Mouse (Mus musculus) embryonic facial prominence, embryonic 12.5 days (tissue): ENCODE results near the gene Nos1. TPM values are rescaled to one million over a fixed set of nuclear protein-coding genes. Genes with fewer than 3 reads are reported as not detected.

ENCODE experiments used
- ATAC-seq: fragments of 200-750 bp; cut with Nextera tagmentation; 2 replicates; pipeline ENCODE4 v1.8.0; 2017; ENCODE audit not compliant: insufficient number of reproducible peaks, insufficient read depth, low FRiP score, low TSS enrichment
- H3K27ac ChIP-seq: fragments of 300-500 bp; sonication (generic); 2 replicates; pipeline ENCODE4 v1.5.1; 2016; ENCODE audit warnings: mild to moderate bottlenecking
- H3K27me3 ChIP-seq: fragments of 300-500 bp; sonication (generic); 2 replicates; pipeline ENCODE4 v1.6.1; 2016; ENCODE audit warnings: mild to moderate bottlenecking, moderate library complexity
- H3K36me3 ChIP-seq: fragments of 300-500 bp; sonication (generic); 2 replicates; pipeline ENCODE4 v1.6.1; 2016; ENCODE audit warnings: mild to moderate bottlenecking
- H3K4me1 ChIP-seq: fragments of 300-500 bp; sonication (generic); 2 replicates; pipeline ENCODE4 v1.6.1; 2016
- H3K4me2 ChIP-seq: fragments of 300-500 bp; sonication (generic); replicated peaks from 2 replicates; pipeline ENCODE4 v1.6.1; 2016; ENCODE audit warnings: mild to moderate bottlenecking, moderate library complexity
- H3K4me3 ChIP-seq: fragments of 300-500 bp; sonication (generic); 2 replicates; pipeline ENCODE4 v1.5.1; 2016; ENCODE audit warnings: mild to moderate bottlenecking
- H3K9ac ChIP-seq: fragments of 300-500 bp; sonication (generic); 2 replicates; pipeline ENCODE4 v1.6.1; 2016; ENCODE audit warnings: mild to moderate bottlenecking, moderate library complexity
- H3K9me3 ChIP-seq: fragments of 300-500 bp; sonication (generic); 2 replicates; pipeline ENCODE4 v1.6.1; 2016; ENCODE audit warnings: mild to moderate bottlenecking, moderate library complexity
- WGBS: fragments of 180-500 bp; shearing (Covaris S2); methylation state at CpG from one replicate; pipeline ENCODE4 v1.1.7; 2016; 5-methylcytosine and 5-hydroxymethylcytosine counted together
- polyA plus RNA-seq: library from polyadenylated mRNA; unstranded; fragments of >200 nt; fragmentation: Nextera tagmentation; extraction: Ambion mirVana; gene quantifications from 2 replicates; pipeline ENCODE4 v1.2.1, GENCODE M21; 2016

The Nos1 gene
- polyA plus RNA-seq, 1 experiment from 2014 or later, result 0.32 TPM

- ATAC-seq, result no peak
- 92% methylated on average over 6 of the region's 6 CpGs for WGBS
Observed at GRCm38 (mm10) chr5:117989773-117990172, 208.9 kb downstream of the Nos1 start.

GRCm38 (mm10) chr5:117990957-117991356 is 210.1 kb downstream of the Nos1 start:
- no peaks in the 10 kb centered on the region for H3K27me3 ChIP-seq
- H3K27ac ChIP-seq, result no peak overlapping the region
- 88% methylated on average over 3 of the region's 3 CpGs for WGBS

More at GRCm38 (mm10) chr5:117989773-117990172, 208.9 kb downstream of the Nos1 start:
- H3K36me3 ChIP-seq, result peaks cover 99% of the 10 kb centered on the region
- H3K9ac ChIP-seq, result no peak overlapping the region
- no peaks in the 10 kb centered on the region for H3K9me3 ChIP-seq
- H3K4me1 ChIP-seq, result no peaks in the 10 kb centered on the region
- H3K27ac ChIP-seq, result no peak overlapping the region
- H3K27me3 ChIP-seq, result no peaks in the 10 kb centered on the region
- H3K4me2 ChIP-seq, result no peak overlapping the region
- no peak overlapping the region for H3K4me3 ChIP-seq

GRCm38 (mm10) chr5:117993550-117993949 is 212.7 kb downstream of the Nos1 start:
- H3K9ac ChIP-seq, result no peak overlapping the region

More at GRCm38 (mm10) chr5:117990957-117991356, 210.1 kb downstream of the Nos1 start:
- Histone ChIP-seq H3K36me3 (peaks cover 99% of the 10 kb centered on the region), H3K9me3 (no peaks in the 10 kb centered on the region), H3K4me3 (no peak overlapping the region), H3K9ac (no peak overlapping the region), H3K4me2 (no peak overlapping the region), H3K4me1 (no peaks in the 10 kb centered on the region)
- no peak for ATAC-seq

GRCm38 (mm10) chr5:117995372-117995901 is 214.6 kb downstream of the Nos1 start:
- WGBS, result 89% methylated on average over 8 of the region's 8 CpGs
- H3K9me3 ChIP-seq, result no peaks in the 10 kb centered on the region
- ATAC-seq, result no peak
- no peak overlapping the region for H3K9ac ChIP-seq
- H3K27ac ChIP-seq, result no peak overlapping the region
- no peak overlapping the region for H3K4me3 ChIP-seq
- no peak overlapping the region for H3K4me2 ChIP-seq
- H3K4me1 ChIP-seq, result no peaks in the 10 kb centered on the region
- no peaks in the 10 kb centered on the region for H3K27me3 ChIP-seq
- peaks cover 96% of the 10 kb centered on the region for H3K36me3 ChIP-seq

More at GRCm38 (mm10) chr5:117993550-117993949, 212.7 kb downstream of the Nos1 start:
- 96% methylated on average over 6 of the region's 6 CpGs for WGBS
- H3K4me1 ChIP-seq, result no peaks in the 10 kb centered on the region
- H3K36me3 ChIP-seq, result peaks cover 97% of the 10 kb centered on the region
- no peaks in the 10 kb centered on the region for H3K9me3 ChIP-seq
- H3K4me2 ChIP-seq, result no peak overlapping the region
- H3K4me3 ChIP-seq, result no peak overlapping the region
- no peak overlapping the region for H3K27ac ChIP-seq
- no peak for ATAC-seq
- H3K27me3 ChIP-seq, result no peaks in the 10 kb centered on the region

- no peaks in the 10 kb centered on the region for H3K27me3 ChIP-seq
- H3K36me3 ChIP-seq, result peaks cover 96% of the 10 kb centered on the region
- H3K4me3 ChIP-seq, result no peak overlapping the region
- H3K9ac ChIP-seq, result no peak overlapping the region
- no peaks in the 10 kb centered on the region for H3K4me1 ChIP-seq
- no peak overlapping the region for H3K4me2 ChIP-seq
- H3K9me3 ChIP-seq, result no peaks in the 10 kb centered on the region
- WGBS, result 91% methylated on average over 6 of the region's 6 CpGs
- ATAC-seq, result no peak
- H3K27ac ChIP-seq, result no peak overlapping the region
Observed at GRCm38 (mm10) chr5:117995911-117996310, 215.1 kb downstream of the Nos1 start.

GRCm38 (mm10) chr5:117996581-117996980 is 215.7 kb downstream of the Nos1 start:
- no peak for ATAC-seq
- Histone ChIP-seq H3K4me2 (no peak overlapping the region), H3K27ac (no peak overlapping the region), H3K9me3 (no peaks in the 10 kb centered on the region), H3K4me3 (no peak overlapping the region), H3K4me1 (no peaks in the 10 kb centered on the region), H3K36me3 (peaks cover 96% of the 10 kb centered on the region), H3K9ac (no peak overlapping the region), H3K27me3 (no peaks in the 10 kb centered on the region)
- 87% methylated on average over 6 of the region's 6 CpGs for WGBS

GRCm38 (mm10) chr5:117997434-117997970 is 216.7 kb downstream of the Nos1 start:
- no peaks in the 10 kb centered on the region for H3K27me3 ChIP-seq
- no peaks in the 10 kb centered on the region for H3K4me1 ChIP-seq
- no peak overlapping the region for H3K4me2 ChIP-seq
- no peaks in the 10 kb centered on the region for H3K9me3 ChIP-seq
- WGBS, result 51% methylated on average over 10 of the region's 10 CpGs
- no peak for ATAC-seq
- H3K36me3 ChIP-seq, result peaks cover 96% of the 10 kb centered on the region
- H3K4me3 ChIP-seq, result no peak overlapping the region
- H3K9ac ChIP-seq, result no peak overlapping the region
- no peak overlapping the region for H3K27ac ChIP-seq

DNA sequence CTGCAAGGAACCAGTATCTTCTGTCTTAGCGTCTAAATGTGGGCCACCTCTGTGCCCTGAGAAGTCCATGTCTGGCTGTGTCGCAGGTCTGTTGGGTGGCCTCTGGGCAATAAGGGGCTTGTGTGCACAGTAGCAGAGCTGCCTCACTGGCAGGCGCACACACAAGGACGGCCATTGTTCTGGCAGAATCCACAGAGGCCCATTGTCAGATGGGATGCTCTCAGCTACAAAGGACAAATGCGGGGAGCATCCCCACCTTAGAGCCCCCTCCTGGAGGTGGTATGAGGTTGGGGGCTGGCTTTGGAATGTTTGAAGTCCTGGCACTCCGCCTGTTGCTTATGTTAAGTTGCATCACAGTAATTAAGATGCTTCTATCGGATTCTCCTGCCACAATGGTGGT is 218.2 kb downstream of the Nos1 start:
- no peaks in the 10 kb centered on the region for H3K4me1 ChIP-seq
- no peaks in the 10 kb centered on the region for H3K9me3 ChIP-seq
- H3K27ac ChIP-seq, result no peak overlapping the region
- H3K4me3 ChIP-seq, result no peak overlapping the region
- ATAC-seq, result no peak
- H3K4me2 ChIP-seq, result no peak overlapping the region
- peaks cover 96% of the 10 kb centered on the region for H3K36me3 ChIP-seq
- no peaks in the 10 kb centered on the region for H3K27me3 ChIP-seq
- 55% methylated on average over 7 of the region's 7 CpGs for WGBS
- H3K9ac ChIP-seq, result no peak overlapping the region

- ATAC-seq, result no peak
- Histone ChIP-seq H3K27me3 (no peaks in the 10 kb centered on the region), H3K27ac (no peak overlapping the region), H3K9me3 (no peaks in the 10 kb centered on the region), H3K4me2 (no peak overlapping the region), H3K36me3 (peaks cover 95% of the 10 kb centered on the region), H3K9ac (no peak overlapping the region), H3K4me1 (no peaks in the 10 kb centered on the region), H3K4me3 (no peak overlapping the region)
- WGBS, result 72% methylated on average over 11 of the region's 11 CpGs
Observed at GRCm38 (mm10) chr5:117999584-117999983, 218.8 kb downstream of the Nos1 start.

DNA sequence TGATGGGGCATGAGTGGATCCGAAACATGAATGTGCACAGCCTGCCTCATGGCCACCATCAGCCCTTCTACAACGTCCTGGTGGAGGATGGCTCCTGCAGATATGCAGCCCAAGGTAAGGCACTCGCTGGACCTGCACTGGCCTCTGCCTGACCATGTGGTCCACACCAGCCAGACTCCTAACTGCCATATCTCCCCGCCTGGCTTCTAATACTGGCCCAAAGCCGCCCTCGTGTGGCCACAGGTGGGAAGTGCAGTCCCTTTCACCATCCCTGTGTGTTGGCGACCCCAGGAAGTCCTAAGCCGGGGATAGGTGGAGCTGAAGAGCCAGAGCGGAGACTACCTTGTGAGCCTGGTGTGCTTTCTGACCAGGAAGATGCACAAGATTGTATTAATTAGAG is 221.2 kb downstream of the Nos1 start:
- no peaks in the 10 kb centered on the region for H3K27me3 ChIP-seq
- no peaks in the 10 kb centered on the region for H3K4me1 ChIP-seq
- 35% methylated on average over 9 of the region's 9 CpGs for WGBS
- no peak overlapping the region for H3K4me3 ChIP-seq
- no peak overlapping the region for H3K27ac ChIP-seq
- no peak overlapping the region for H3K4me2 ChIP-seq
- peaks cover 93% of the 10 kb centered on the region for H3K36me3 ChIP-seq
- H3K9me3 ChIP-seq, result no peaks in the 10 kb centered on the region
- no peak overlapping the region for H3K9ac ChIP-seq
- ATAC-seq, result no peak

DNA sequence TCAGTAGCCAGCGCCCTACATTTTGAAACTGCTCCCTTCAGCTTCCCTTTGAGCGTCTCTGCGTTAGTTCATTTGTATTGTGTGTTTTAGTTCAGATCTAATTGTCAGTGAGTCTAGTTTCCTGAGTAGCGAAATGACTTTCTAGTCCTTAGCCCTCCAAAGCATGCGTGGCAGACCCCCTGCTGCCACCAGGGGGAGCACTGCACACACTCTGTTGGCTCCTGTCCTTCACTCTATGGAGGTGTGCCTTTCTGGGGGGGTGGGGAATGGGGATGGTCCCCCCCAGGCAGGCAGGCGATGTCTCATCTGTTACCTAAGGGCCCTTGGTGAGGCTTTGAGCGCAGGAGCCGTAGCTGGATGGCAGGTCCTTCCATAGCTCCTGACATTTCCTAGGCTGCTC is 223.8 kb downstream of the Nos1 start:
- Histone ChIP-seq H3K9ac (no peak overlapping the region), H3K4me3 (no peak overlapping the region), H3K36me3 (peaks cover 92% of the 10 kb centered on the region), H3K27ac (no peak overlapping the region), H3K4me1 (no peaks in the 10 kb centered on the region), H3K9me3 (no peaks in the 10 kb centered on the region), H3K4me2 (no peak overlapping the region), H3K27me3 (no peaks in the 10 kb centered on the region)
- WGBS, result 80% methylated on average over 8 of the region's 8 CpGs
- ATAC-seq, result no peak

- no peaks in the 10 kb centered on the region for H3K9me3 ChIP-seq
- H3K27ac ChIP-seq, result no peak overlapping the region
- H3K9ac ChIP-seq, result no peak overlapping the region
- 80% methylated on average over 1 of the region's 1 CpGs for WGBS
- ATAC-seq, result no peak
- peaks cover 88% of the 10 kb centered on the region for H3K36me3 ChIP-seq
- no peak overlapping the region for H3K4me2 ChIP-seq
- no peak overlapping the region for H3K4me3 ChIP-seq
- no peaks in the 10 kb centered on the region for H3K27me3 ChIP-seq
- no peaks in the 10 kb centered on the region for H3K4me1 ChIP-seq
Observed at GRCm38 (mm10) chr5:118005728-118006127, 224.9 kb downstream of the Nos1 start.
